Mouse (Mus musculus) ovary, adult 18-20 months (tissue): ENCODE measurements at regions not wholly inside any gene's neighbourhood (a gene's known extent, or its start where the extent isn't known, plus 50 kb on each side); places are given as distances from the start of the nearest gene placed in this dataset.

ENCODE experiments used
- DNase-seq: peaks from one replicate; pipeline ENCODE4 v3.0.0; 2022; ENCODE audit warnings: low spot score, mixed read lengths

- DNase-seq: no peak
Observed at GRCm38 (mm10) chr14:105841888-105842287, 54.7 kb downstream of the Spry2 start.

- no peak for DNase-seq
Observed at GRCm38 (mm10) chr14:105837533-105837932, 59.1 kb downstream of the Spry2 start.

GRCm38 (mm10) chr14:105830701-105831100 is 65.9 kb downstream of the Spry2 start:
- DNase-seq: no peak

- DNase-seq: no peak
Observed at GRCm38 (mm10) chr14:105830301-105830700, 66.3 kb downstream of the Spry2 start.

- DNase-seq: no peak
Observed at GRCm38 (mm10) chr14:105823129-105823528, 73.5 kb downstream of the Spry2 start.

- no peak for DNase-seq
Observed at GRCm38 (mm10) chr14:105822653-105823052, 74.0 kb downstream of the Spry2 start.

- DNase-seq: no peak
Observed at GRCm38 (mm10) chr14:105819534-105819933, 77.1 kb downstream of the Spry2 start.

GRCm38 (mm10) chr14:105818841-105819240 is 77.8 kb downstream of the Spry2 start:
- no peak for DNase-seq

- DNase-seq: no peak
Observed at GRCm38 (mm10) chr14:105817481-105817880, 79.1 kb downstream of the Spry2 start.

GRCm38 (mm10) chr14:105815827-105816226 is 80.8 kb downstream of the Spry2 start:
- DNase-seq: peak; percentile 15

- DNase-seq: peak; percentile 16
Observed at GRCm38 (mm10) chr14:105815281-105815680, 81.3 kb downstream of the Spry2 start.

- DNase-seq: no peak
Observed at GRCm38 (mm10) chr14:105813661-105814060, 83.0 kb downstream of the Spry2 start.

- DNase-seq: no peak
Observed at GRCm38 (mm10) chr14:105813097-105813496, 83.5 kb downstream of the Spry2 start.

- no peak for DNase-seq
Observed at GRCm38 (mm10) chr14:105805762-105806161, 90.9 kb downstream of the Spry2 start.

- DNase-seq: no peak
Observed at GRCm38 (mm10) chr14:105805362-105805761, 91.3 kb downstream of the Spry2 start.

- DNase-seq: no peak
Observed at GRCm38 (mm10) chr14:105804761-105805160, 91.9 kb downstream of the Spry2 start.

- no peak for DNase-seq
Observed at GRCm38 (mm10) chr14:105803281-105803680, 93.3 kb downstream of the Spry2 start.

- peak; percentile 15 for DNase-seq
Observed at GRCm38 (mm10) chr14:105802529-105803280, 93.9 kb downstream of the Spry2 start.

- no peak for DNase-seq
Observed at GRCm38 (mm10) chr14:105800142-105800925, 96.3 kb downstream of the Spry2 start.

GRCm38 (mm10) chr14:105799401-105799861 is 97.2 kb downstream of the Spry2 start:
- no peak for DNase-seq

- DNase-seq: no peak
Observed at GRCm38 (mm10) chr14:105793010-105793702, 103.5 kb downstream of the Spry2 start.

GRCm38 (mm10) chr14:105790441-105790840 is 106.2 kb downstream of the Spry2 start:
- DNase-seq: no peak

- DNase-seq: no peak
Observed at GRCm38 (mm10) chr14:105783428-105783827, 113.2 kb downstream of the Spry2 start.
